Mouse (Mus musculus) liver, adult 2 months (tissue): Measurements from ENCODE around the gene Creb3l4. TPM values are rescaled to one million over a fixed set of nuclear protein-coding genes. Genes with fewer than 3 reads are reported as not detected.

Experiments
- DNase-seq: peaks from one replicate; pipeline ENCODE4 v3.0.0-alpha.2; 2011; ENCODE audit warnings: low read depth, low spot score; ENCODE audit errors: extremely low read depth
- H3K27ac ChIP-seq: fragments of 200-500 bp; replicated peaks from 2 replicates; pipeline ENCODE4 v1.5.1; 2012; ENCODE audit warnings: low read depth, mild to moderate bottlenecking, control low read depth, inconsistent platforms, low read length; ENCODE audit not compliant: insufficient read depth
- H3K27me3 ChIP-seq: fragments of 200-500 bp; 2 replicates; pipeline ENCODE4 v1.6.1; 2012; ENCODE audit warnings: mild to moderate bottlenecking, moderate library complexity, low read length, inconsistent platforms; ENCODE audit not compliant: control insufficient read depth, insufficient read depth
- H3K36me3 ChIP-seq: fragments of 200-500 bp; 2 replicates; pipeline ENCODE4 v1.6.1; 2012; ENCODE audit warnings: low read length, inconsistent platforms; ENCODE audit not compliant: control insufficient read depth, insufficient read depth
- H3K4me1 ChIP-seq: fragments of 200-500 bp; 2 replicates; pipeline ENCODE4 v1.6.1; 2011; ENCODE audit warnings: low read length; ENCODE audit not compliant: control insufficient read depth, insufficient read depth
- H3K4me3 ChIP-seq: fragments of 200-500 bp; 2 replicates; pipeline ENCODE4 v1.5.1; 2011; ENCODE audit warnings: low read depth, mild to moderate bottlenecking, control low read depth, low read length, moderate library complexity; ENCODE audit not compliant: insufficient read depth
- H3K79me2 ChIP-seq: fragments of 200-500 bp; 2 replicates; pipeline ENCODE4 v1.6.1; 2012; ENCODE audit warnings: inconsistent platforms, mild to moderate bottlenecking, low read length, moderate library complexity; ENCODE audit not compliant: control insufficient read depth, insufficient read depth
- H3K9ac ChIP-seq: fragments of 200-500 bp; 2 replicates; pipeline ENCODE4 v1.6.1; 2012; ENCODE audit warnings: low read depth, mild to moderate bottlenecking, control low read depth, inconsistent platforms, low read length
- CTCF ChIP-seq: fragments of 200-500 bp; IDR thresholded peaks from 2 replicates; pipeline ENCODE4 v1.5.1; 2011; ENCODE audit warnings: low read depth, low read length, control low read depth
- POLR2A ChIP-seq: fragments of 200-500 bp; IDR thresholded peaks from 2 replicates; pipeline ENCODE4 v1.6.1; 2011; ENCODE audit warnings: low read length, control low read depth; ENCODE audit not compliant: insufficient read depth; ENCODE audit errors: extremely low read depth
- WGBS: fragments of 180-500 bp; shearing (Covaris S2); methylation state at CpG from one replicate; pipeline ENCODE4 v1.1.7; 2018; 5-methylcytosine and 5-hydroxymethylcytosine counted together
- polyA plus RNA-seq: library from polyadenylated mRNA; depleted of rRNA; stranded (reverse); fragments of >200 nt; gene quantifications from 2 replicates; pipeline ENCODE4 v1.2.3, GENCODE M21; 2012
- total RNA-seq: library from RNA; depleted of rRNA; stranded (reverse); fragments of >200 nt; gene quantifications from 2 replicates; pipeline ENCODE4 v1.2.3, GENCODE M21; 2014

Creb3l4 gene
- total and polyA plus RNA-seq, 2 experiments = 0.09 to 0.12 TPM

- DNase-seq = no peak
- H3K4me1 ChIP-seq = peaks cover 6% of the 10 kb centered on the region
Observed at GRCm38 (mm10) chr3:90221123-90221522, 22.2 kb downstream of the Creb3l4 start.

GRCm38 (mm10) chr3:90220531-90220951 lies 22.8 kb downstream of the Creb3l4 start:
- DNase-seq = peak; percentile 63
- Histone ChIP-seq H3K9ac (peak overlapping the region; percentile 76), H3K4me3 (peak overlapping the region; percentile 75), H3K27ac (peak overlapping the region; percentile 83), H3K27me3 (no peaks in the 10 kb centered on the region), H3K36me3 (no peaks in the 10 kb centered on the region), H3K4me1 (peaks cover 6% of the 10 kb centered on the region), H3K79me2 (no peaks in the 10 kb centered on the region)
- under 1% methylated on average over 19 of the region's 20 CpGs for WGBS
- TF ChIP-seq POLR2A (peak; percentile 49; the same call in 1 of the 2 replicates), CTCF (no peak)

More at GRCm38 (mm10) chr3:90221123-90221522, 22.2 kb downstream of the Creb3l4 start:
- Histone ChIP-seq H3K27me3 (no peaks in the 10 kb centered on the region), H3K4me3 (no peak overlapping the region), H3K27ac (no peak overlapping the region), H3K79me2 (no peaks in the 10 kb centered on the region), H3K9ac (no peak overlapping the region), H3K36me3 (no peaks in the 10 kb centered on the region)
- no peak for TF ChIP-seq POLR2A
- no peak for TF ChIP-seq CTCF
- 31% methylated on average over 5 of the region's 5 CpGs for WGBS

GRCm38 (mm10) chr3:90220088-90220487 lies 23.2 kb downstream of the Creb3l4 start:
- H3K4me3 ChIP-seq = peak overlapping the region; percentile 75; the same call in 1 of the 2 replicates
- TF ChIP-seq CTCF = no peak
- peak; percentile 72 for DNase-seq
- H3K9ac ChIP-seq = peak overlapping the region; percentile 56
- H3K27ac ChIP-seq = peak overlapping the region; percentile 83
- H3K79me2 ChIP-seq = no peaks in the 10 kb centered on the region
- peaks cover 6% of the 10 kb centered on the region for H3K4me1 ChIP-seq
- no peaks in the 10 kb centered on the region for H3K36me3 ChIP-seq
- WGBS = 3% methylated on average over 6 of the region's 6 CpGs
- H3K27me3 ChIP-seq = no peaks in the 10 kb centered on the region

GRCm38 (mm10) chr3:90215825-90216380 lies 27.4 kb downstream of the Creb3l4 start:
- Histone ChIP-seq H3K4me1 (peaks cover 13% of the 10 kb centered on the region), H3K9ac (no peak overlapping the region), H3K27ac (no peak overlapping the region), H3K36me3 (peaks cover 15% of the 10 kb centered on the region), H3K4me3 (no peak overlapping the region), H3K27me3 (no peaks in the 10 kb centered on the region), H3K79me2 (peaks cover 9% of the 10 kb centered on the region; the same call in 1 of the 2 replicates)
- no peak for TF ChIP-seq CTCF
- no peak for TF ChIP-seq POLR2A
- no peak for DNase-seq
- 50% methylated on average over 1 of the region's 1 CpGs for WGBS

GRCm38 (mm10) chr3:90213956-90214684 lies 29.2 kb downstream of the Creb3l4 start:
- DNase-seq = peak; percentile 51
- Histone ChIP-seq H3K36me3 (peaks cover 30% of the 10 kb centered on the region), H3K4me1 (peaks cover 11% of the 10 kb centered on the region), H3K9ac (peak overlapping the region; percentile 14; the same call in 1 of the 2 replicates), H3K27me3 (no peaks in the 10 kb centered on the region), H3K27ac (peak overlapping the region; percentile 30; the same call in 1 of the 2 replicates), H3K79me2 (peaks cover 9% of the 10 kb centered on the region; the same call in 1 of the 2 replicates), H3K4me3 (peak overlapping the region; percentile 43)
- 17% methylated on average over 12 of the region's 12 CpGs for WGBS
- TF ChIP-seq POLR2A (no peak), CTCF (no peak)
